Mouse (Mus musculus) neutrophil, adult 65 days (primary cell): Measurements from ENCODE around the gene Arl13a. TPM values are rescaled to one million over a fixed set of nuclear protein-coding genes. Genes with fewer than 3 reads are reported as not detected.

Experiments used
- total RNA-seq: library from RNA; stranded (reverse); gene quantifications from 2 replicates; pipeline ENCODE4 v1.2.4, GENCODE M21; 2023

Arl13a gene
- not detected in 2 replicates for total RNA-seq

GRCm38 (mm10) chrX:134187201-134187600 lies at the start of gene Arl13a:
Arl13a (plus strand) TSS chrX:134187501.

DNA sequence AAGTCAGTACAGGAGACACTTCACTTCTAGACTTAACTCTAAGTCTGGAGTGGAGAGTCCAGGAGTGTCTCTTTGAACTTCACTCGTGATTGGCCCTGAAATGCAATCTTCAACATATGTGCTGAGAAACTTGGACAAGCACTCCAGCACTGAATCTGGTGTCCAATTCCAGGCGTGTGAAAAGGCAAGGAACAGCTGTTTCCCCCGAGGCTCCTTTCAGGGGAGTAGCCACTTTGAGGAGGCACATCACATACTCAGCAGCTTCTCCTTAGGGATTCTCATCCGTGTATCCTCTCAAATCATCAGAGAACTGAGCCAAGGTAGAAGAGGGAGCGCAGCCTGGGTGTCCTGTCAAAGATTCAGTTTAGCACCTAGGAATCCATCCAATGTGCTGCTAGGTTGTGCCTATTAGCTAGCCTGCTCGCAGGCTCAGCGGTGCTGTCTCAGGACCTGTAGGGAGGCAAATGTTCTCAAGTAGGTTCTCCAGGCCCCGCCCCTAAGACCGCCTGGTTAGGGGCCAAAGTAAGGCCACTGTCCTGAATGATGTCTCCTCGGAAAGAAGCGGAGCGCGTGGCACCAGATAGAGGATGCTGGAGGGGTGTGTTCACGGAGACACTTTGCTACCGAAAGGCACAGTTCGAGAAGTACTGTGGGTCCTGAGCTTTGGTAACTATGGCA lies 25.1 kb upstream of the Arl13a start, which contains the start of gene Xkrx:
Gene Xkrx (minus strand): TSS at position 34 of the 678 bp plus-strand sequence.

GRCm38 (mm10) chrX:134221856-134222255 lies 34.6 kb downstream of the Arl13a start, which contains the start of gene Nox1:
Nox1 (minus strand) TSS chrX:134221956.

Other genes starting within 250 kb of the Arl13a start
- 0.18 and 0.28 TPM in 2 replicates for gene Sytl4, start 205.7 kb upstream of the Arl13a start, total RNA-seq
- 15.8 and 18.8 TPM in 2 replicates for gene Cstf2, start 128.3 kb upstream of the Arl13a start, total RNA-seq
- 0.32 and 0.47 TPM in 2 replicates for gene Xkrx, start 25.4 kb upstream of the Arl13a start, total RNA-seq
- gene Nox1, start 34.5 kb downstream of the Arl13a start, total RNA-seq, result not detected in 2 replicates
- gene Trmt2b, start 89.5 kb downstream of the Arl13a start, total RNA-seq, result 12.1 and 13.7 TPM in 2 replicates
- not detected in 2 replicates for gene Tmem35a, start 107.7 kb downstream of the Arl13a start, total RNA-seq
- 11.2 and 12.3 TPM in 2 replicates for gene Cenpi, start 120.6 kb downstream of the Arl13a start, total RNA-seq
- gene Drp2, start 217.1 kb downstream of the Arl13a start, total RNA-seq, result 0.19 and 0.25 TPM in 2 replicates